Mouse (Mus musculus): ENCODE results near the gene Aspscr1.

GRCm38 (mm10) chr11:120663714-120664113 is 9.1 kb upstream of the Aspscr1 start:
- TF ChIP-seq CTCF (IDR thresholded peaks at IDR 0.05), result no peak
- TF ChIP-seq POLR2A (IDR thresholded peaks at IDR 0.05; ENCODE audit: insufficient read depth, low read depth, low read length), result no peak
